Mouse (Mus musculus) left cerebral cortex, adult 9 months (tissue): ENCODE measurements at regions not wholly inside any gene's neighbourhood (a gene's known extent, or its start where the extent isn't known, plus 50 kb on each side); places are given as distances from the start of the nearest gene placed in this dataset.
"Not testable (repeated sequence)": the region's sequence is repeated elsewhere in the genome, so short reads cannot be mapped to it uniquely, and the experiment has no call there.

ENCODE experiments used
- DNase-seq, 2 experiments: peaks; one replicate each; pipeline ENCODE4 v3.0.0; 2022; ENCODE audit warnings: low spot score in 2 of 2

GRCm38 (mm10) chr2:98112023-98112422, 550.0 kb upstream of the Gm10801 start:
- no peak for DNase-seq

DNA sequence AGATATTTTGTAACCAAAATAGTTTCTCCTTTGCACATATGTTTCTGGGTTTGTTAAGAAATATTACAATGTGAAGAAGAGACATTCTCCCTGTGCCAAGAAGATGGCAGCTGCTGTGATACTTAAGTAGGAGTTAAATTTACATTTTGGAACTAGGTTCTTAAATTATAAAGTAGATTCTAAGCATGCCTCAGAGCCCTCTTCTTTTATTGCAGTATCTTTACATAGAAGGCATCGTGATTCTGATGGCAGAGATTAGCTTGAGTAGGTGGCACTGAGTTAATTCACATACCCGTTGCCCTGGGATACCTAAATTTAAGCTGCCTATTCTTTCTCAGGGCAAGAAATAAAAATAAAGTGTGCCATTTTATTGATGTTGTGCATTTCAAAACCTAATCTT, 538.6 kb upstream of the Gm10801 start:
- peak; percentile 65 to 82 for DNase-seq

- DNase-seq = peak in 1 of 2 experiments; percentile 11
These were observed 537.4 kb upstream of the Gm10801 start for GRCm38 (mm10) chr2:98124646-98125045.

DNA sequence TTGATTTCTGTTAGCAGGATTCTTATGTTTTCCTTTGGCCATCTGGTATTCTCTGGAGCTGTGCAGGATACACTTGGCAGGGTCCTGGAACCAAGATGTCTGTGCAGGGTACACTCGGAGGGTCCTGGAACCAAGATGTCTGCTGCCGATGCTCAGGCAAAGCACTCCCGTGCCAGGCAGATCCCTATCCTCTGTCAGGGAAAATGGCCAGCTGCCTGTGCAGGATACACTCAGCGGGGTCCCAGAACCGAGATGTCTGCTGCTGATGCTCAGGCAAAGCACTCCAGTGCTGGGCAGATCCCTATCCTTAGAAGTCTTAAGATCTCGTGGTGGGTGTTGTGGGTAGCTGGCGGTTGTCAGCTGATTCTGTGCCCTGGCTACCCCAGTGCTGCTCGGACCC, 521.6 kb upstream of the Gm10801 start:
- DNase-seq = not testable (repeated sequence)

DNA sequence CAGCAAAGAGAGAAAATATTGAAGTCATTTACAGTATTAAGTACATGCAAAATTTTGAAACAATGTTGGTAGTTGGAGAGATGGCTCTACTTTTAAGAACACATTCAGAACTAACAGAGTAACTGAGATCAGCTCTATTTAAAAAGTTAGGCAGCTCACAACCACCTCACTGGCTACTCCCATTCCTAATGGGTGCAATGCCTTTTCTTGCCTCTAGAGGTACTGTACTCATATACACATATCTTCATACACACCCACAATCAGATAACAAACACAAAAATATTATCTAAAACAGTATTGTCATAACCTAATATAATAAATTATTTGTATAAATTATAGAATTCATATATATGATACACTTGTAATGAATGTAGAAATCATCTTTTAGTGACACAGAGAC, 518.3 kb upstream of the Gm10801 start:
- DNase-seq = no peak
